Mouse (Mus musculus): ENCODE data around the gene Jade1. TPM values are rescaled to one million over a fixed set of nuclear protein-coding genes. Genes with fewer than 3 reads are reported as not detected.

Jade1 gene
- polyA plus RNA-seq, 1 experiment from 2014 or later = 9.0 TPM

GRCm38 (mm10) chr3:41523460-41523859, 32.1 kb upstream of the Jade1 start:
- no peaks in the 10 kb centered on the region for H3K9me3 ChIP-seq (ENCODE audit: control insufficient read depth, low read length)
- H3K27ac ChIP-seq (replicated peaks) = no peak overlapping the region
- WGBS = 87% methylated on average over 4 of the region's 4 CpGs
- H3K4me3 ChIP-seq (ENCODE audit: low read depth, low read length) = no peak overlapping the region
- no peaks in the 10 kb centered on the region for H3K27me3 ChIP-seq (ENCODE audit: control insufficient read depth, insufficient read depth, low read length)
- DNase-seq (ENCODE audit: low spot score) = no peak
- no peak for TF ChIP-seq CTCF (IDR thresholded peaks at IDR 0.05; ENCODE audit: low read depth)
- TF ChIP-seq EP300 (optimal IDR thresholded peaks at IDR 0.05) = no peak
- ATAC-seq (ENCODE audit: low FRiP score, low TSS enrichment) = no peak
- H3K4me1 ChIP-seq (replicated peaks; ENCODE audit: control insufficient read depth, insufficient read depth) = no peaks in the 10 kb centered on the region
- H3K9ac ChIP-seq (ENCODE audit: low read length) = no peak overlapping the region
- H3K36me3 ChIP-seq (ENCODE audit: control insufficient read depth, insufficient read depth, low read length) = no peaks in the 10 kb centered on the region
- no peak overlapping the region for H3K4me2 ChIP-seq (replicated peaks; ENCODE audit: low read depth)

DNA sequence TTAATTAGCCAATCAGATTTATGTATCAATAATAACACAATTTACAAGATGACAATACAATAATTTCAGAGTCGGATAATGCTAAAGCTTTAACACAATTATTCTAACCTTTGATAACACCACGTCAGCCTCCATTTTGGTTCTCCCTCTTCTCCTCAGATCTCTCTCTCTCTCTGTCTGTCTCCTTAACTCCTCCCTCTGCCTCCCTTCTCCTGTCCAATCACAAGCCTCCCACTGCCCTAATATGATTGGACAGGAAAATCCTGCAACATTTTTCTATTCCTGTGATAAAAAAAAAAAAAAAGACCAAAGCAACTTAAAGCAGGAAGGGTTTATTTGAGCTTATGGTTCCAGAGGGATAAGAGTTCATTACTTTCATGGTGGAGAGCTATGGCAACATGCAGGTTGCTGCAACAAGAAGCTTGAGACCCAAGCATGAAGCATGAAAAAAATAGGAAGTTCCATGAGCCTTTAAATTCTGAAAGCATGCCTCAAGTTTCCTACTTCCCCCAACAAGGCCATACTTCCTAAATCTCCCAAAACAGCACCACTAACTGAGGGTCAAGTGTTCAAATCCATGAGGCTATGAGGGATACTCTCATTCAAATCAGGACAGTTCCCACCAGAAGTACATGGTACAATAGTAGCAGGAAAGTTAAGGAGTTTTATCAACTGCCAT, 27.1 kb upstream of the Jade1 start:
- 100% methylated on average over 2 of the region's 2 CpGs for WGBS
- H3K27ac ChIP-seq (replicated peaks) = no peak overlapping the region
- H3K4me2 ChIP-seq (replicated peaks; ENCODE audit: low read depth) = no peak overlapping the region
- ATAC-seq (ENCODE audit: low FRiP score, low TSS enrichment) = no peak
- H3K9ac ChIP-seq (ENCODE audit: low read length) = no peak overlapping the region
- H3K9me3 ChIP-seq (ENCODE audit: control insufficient read depth, low read length) = no peaks in the 10 kb centered on the region
- H3K27me3 ChIP-seq (ENCODE audit: control insufficient read depth, insufficient read depth, low read length) = no peaks in the 10 kb centered on the region
- DNase-seq (ENCODE audit: low spot score) = no peak
- no peaks in the 10 kb centered on the region for H3K4me1 ChIP-seq (replicated peaks; ENCODE audit: control insufficient read depth, insufficient read depth)
- no peak for TF ChIP-seq EP300 (optimal IDR thresholded peaks at IDR 0.05)
- no peak overlapping the region for H3K4me3 ChIP-seq (ENCODE audit: low read depth, low read length)
- no peaks in the 10 kb centered on the region for H3K36me3 ChIP-seq (ENCODE audit: control insufficient read depth, insufficient read depth, low read length)

DNA sequence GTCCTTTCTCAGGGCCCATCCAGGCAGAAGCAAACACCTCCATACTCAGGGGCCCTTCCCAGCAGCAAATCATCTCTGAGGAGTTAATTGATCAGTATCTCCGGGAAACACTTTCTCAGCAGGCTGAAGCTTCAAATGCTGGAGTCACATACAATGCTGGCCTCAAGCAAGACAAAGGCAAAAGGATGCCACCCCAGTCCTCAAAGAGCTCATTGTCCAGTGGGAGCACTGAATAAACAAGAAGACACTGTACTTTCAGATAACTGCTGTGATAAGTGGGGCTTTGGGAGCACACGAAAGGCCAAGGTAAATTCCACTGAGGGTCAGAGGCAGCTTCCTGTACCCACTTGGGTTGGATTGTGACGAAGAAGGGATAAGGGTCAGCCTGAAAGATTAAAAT, 25.4 kb upstream of the Jade1 start:
- WGBS = 72% methylated on average over 3 of the region's 3 CpGs
- DNase-seq (ENCODE audit: low spot score) (no peak), ATAC-seq (ENCODE audit: low FRiP score, low TSS enrichment) (no peak)
- Histone ChIP-seq H3K4me1 (replicated peaks; ENCODE audit: control insufficient read depth, insufficient read depth) (no peaks in the 10 kb centered on the region), H3K27me3 (ENCODE audit: control insufficient read depth, insufficient read depth, low read length) (no peaks in the 10 kb centered on the region), H3K9ac (ENCODE audit: low read length) (no peak overlapping the region), H3K4me3 (ENCODE audit: low read depth, low read length) (no peak overlapping the region), H3K27ac (replicated peaks) (no peak overlapping the region), H3K9me3 (ENCODE audit: control insufficient read depth, low read length) (no peaks in the 10 kb centered on the region), H3K4me2 (replicated peaks; ENCODE audit: low read depth) (no peak overlapping the region), H3K36me3 (ENCODE audit: control insufficient read depth, insufficient read depth, low read length) (no peaks in the 10 kb centered on the region)
- TF ChIP-seq CTCF (IDR thresholded peaks at IDR 0.05; ENCODE audit: low read depth) = no peak
- TF ChIP-seq EP300 (optimal IDR thresholded peaks at IDR 0.05) = no peak

DNA sequence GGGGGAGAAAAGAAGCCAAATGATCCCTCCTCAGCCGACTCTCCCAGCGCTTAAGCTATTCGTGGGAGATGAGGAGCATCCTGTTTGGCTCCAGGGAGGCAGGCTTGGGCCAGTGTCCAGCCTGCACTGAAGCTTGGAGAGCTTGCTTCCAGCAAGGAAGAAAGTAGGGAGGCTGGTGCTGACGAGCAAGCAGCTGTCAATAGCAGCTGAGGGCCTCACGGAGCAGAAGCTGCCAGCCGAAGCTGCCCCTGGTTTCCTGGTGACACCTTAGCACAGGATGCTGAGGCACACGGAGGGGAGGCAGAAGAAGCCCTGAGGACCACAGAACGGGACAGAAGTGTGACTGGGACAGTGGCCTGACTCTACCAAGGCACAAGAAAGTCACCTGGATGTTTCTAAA, 24.0 kb upstream of the Jade1 start:
- no peak for TF ChIP-seq EP300 (optimal IDR thresholded peaks at IDR 0.05)
- TF ChIP-seq CTCF (IDR thresholded peaks at IDR 0.05; ENCODE audit: low read depth) = no peak
- DNase-seq (ENCODE audit: low spot score) (peak; percentile 16), ATAC-seq (ENCODE audit: low FRiP score, low TSS enrichment) (no peak)
- H3K9me3 ChIP-seq (ENCODE audit: control insufficient read depth, low read length) = no peaks in the 10 kb centered on the region
- no peaks in the 10 kb centered on the region for H3K4me1 ChIP-seq (replicated peaks; ENCODE audit: control insufficient read depth, insufficient read depth)
- no peak overlapping the region for H3K27ac ChIP-seq (replicated peaks)
- H3K27me3 ChIP-seq (ENCODE audit: control insufficient read depth, insufficient read depth, low read length) = no peaks in the 10 kb centered on the region
- 0 out of 2 replicates have a peak overlapping the region, but pooled peaks have one; percentile 5 for H3K4me2 ChIP-seq (replicated peaks; ENCODE audit: low read depth)
- WGBS = 16% methylated on average over 8 of the region's 8 CpGs
- H3K9ac ChIP-seq (ENCODE audit: low read length) = no peak overlapping the region
- no peak overlapping the region for H3K4me3 ChIP-seq (ENCODE audit: low read depth, low read length)
- no peaks in the 10 kb centered on the region for H3K36me3 ChIP-seq (ENCODE audit: control insufficient read depth, insufficient read depth, low read length)

GRCm38 (mm10) chr3:41532109-41532508, 23.4 kb upstream of the Jade1 start:
- peak; percentile 45 for DNase-seq (ENCODE audit: low spot score)
- H3K9ac ChIP-seq (ENCODE audit: low read length) = no peak overlapping the region
- peak; percentile 45; the same call in 1 of the 2 replicates for ATAC-seq (ENCODE audit: low FRiP score, low TSS enrichment)

GRCm38 (mm10) chr3:41533660-41534059, 21.9 kb upstream of the Jade1 start:
- H3K9me3 ChIP-seq (ENCODE audit: control insufficient read depth, low read length) = no peaks in the 10 kb centered on the region
- DNase-seq (ENCODE audit: low spot score) = no peak
- no peaks in the 10 kb centered on the region for H3K4me1 ChIP-seq (replicated peaks; ENCODE audit: control insufficient read depth, insufficient read depth)
- H3K9ac ChIP-seq (ENCODE audit: low read length) = no peak overlapping the region
- H3K36me3 ChIP-seq (ENCODE audit: control insufficient read depth, insufficient read depth, low read length) = no peaks in the 10 kb centered on the region
- TF ChIP-seq CTCF (IDR thresholded peaks at IDR 0.05; ENCODE audit: low read depth) = no peak
- no peak for TF ChIP-seq EP300 (optimal IDR thresholded peaks at IDR 0.05)
- no peak overlapping the region for H3K4me3 ChIP-seq (ENCODE audit: low read depth, low read length)
- H3K27ac ChIP-seq (replicated peaks) = no peak overlapping the region
- no peak overlapping the region for H3K4me2 ChIP-seq (replicated peaks; ENCODE audit: low read depth)
- H3K27me3 ChIP-seq (ENCODE audit: control insufficient read depth, insufficient read depth, low read length) = no peaks in the 10 kb centered on the region
- no peak for ATAC-seq (ENCODE audit: low FRiP score, low TSS enrichment)
- 61% methylated on average over 7 of the region's 7 CpGs for WGBS

More at GRCm38 (mm10) chr3:41532109-41532508, 23.4 kb upstream of the Jade1 start:
- Histone ChIP-seq H3K9me3 (ENCODE audit: control insufficient read depth, low read length) (no peaks in the 10 kb centered on the region), H3K36me3 (ENCODE audit: control insufficient read depth, insufficient read depth, low read length) (no peaks in the 10 kb centered on the region), H3K27me3 (ENCODE audit: control insufficient read depth, insufficient read depth, low read length) (no peaks in the 10 kb centered on the region), H3K4me1 (replicated peaks; ENCODE audit: control insufficient read depth, insufficient read depth) (no peaks in the 10 kb centered on the region), H3K4me2 (replicated peaks; ENCODE audit: low read depth) (peak overlapping the region; percentile 21; the same call in 1 of the 2 replicates), H3K27ac (replicated peaks) (no peak overlapping the region), H3K4me3 (ENCODE audit: low read depth, low read length) (no peak overlapping the region)
- WGBS = 54% methylated on average over 12 of the region's 12 CpGs
- TF ChIP-seq CTCF (IDR thresholded peaks at IDR 0.05; ENCODE audit: low read depth) = no peak
- no peak for TF ChIP-seq EP300 (optimal IDR thresholded peaks at IDR 0.05)

All from stomach, postnatal 0 days (tissue).